Mouse (Mus musculus) spleen, adult 18-20 months (tissue): ENCODE data around the gene Ubtf.

ENCODE experiments used
- DNase-seq, 2 experiments: peaks; one replicate each; pipeline ENCODE4 v3.0.0; 2022; ENCODE audit warnings: mixed read lengths in 2 of 2

Gene Ubtf

DNA sequence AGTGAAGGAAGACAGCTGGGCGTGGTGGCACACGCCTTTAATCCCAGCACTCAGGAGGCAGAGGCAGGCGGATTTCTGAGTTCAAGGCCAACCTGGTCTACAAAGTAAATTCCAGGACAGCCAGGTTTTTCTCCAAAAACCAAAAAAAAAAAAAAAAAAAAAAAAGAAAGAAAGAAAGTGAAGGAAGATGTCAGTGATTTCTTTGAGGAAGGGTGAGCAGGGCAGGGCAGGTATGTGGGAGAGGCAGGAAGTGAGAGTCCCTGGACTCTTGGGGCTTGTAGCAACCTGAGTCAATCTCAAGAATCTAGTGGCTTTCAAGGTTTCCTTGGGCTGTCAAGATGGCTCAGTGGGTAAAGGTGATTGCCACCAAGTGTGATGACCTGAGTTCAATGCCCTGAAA lies 24.9 kb upstream of the Ubtf start:
- DNase-seq, result no peak

DNA sequence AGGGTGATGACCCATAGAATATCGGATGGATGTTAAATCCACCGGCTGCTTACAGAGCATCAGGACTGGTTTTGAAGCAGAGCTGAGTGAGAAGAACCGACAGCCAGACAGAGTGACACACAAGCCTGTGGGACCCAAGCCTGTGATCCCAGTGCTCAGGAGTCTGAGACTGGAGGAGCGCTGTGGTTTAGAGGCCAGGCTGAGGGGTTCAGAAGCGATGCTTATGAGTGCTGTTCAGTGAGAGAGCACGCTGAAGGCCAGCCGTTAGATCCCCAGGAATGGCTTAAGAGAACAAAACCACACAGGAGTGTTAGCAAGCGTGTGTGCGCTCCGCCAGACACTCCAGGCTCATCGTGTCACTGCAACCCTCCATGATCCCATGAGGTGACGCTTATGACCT lies 23.2 kb upstream of the Ubtf start:
- DNase-seq, result no peak

GRCm38 (mm10) chr11:102341101-102341500 lies 21.6 kb upstream of the Ubtf start:
- no peak for DNase-seq

DNA sequence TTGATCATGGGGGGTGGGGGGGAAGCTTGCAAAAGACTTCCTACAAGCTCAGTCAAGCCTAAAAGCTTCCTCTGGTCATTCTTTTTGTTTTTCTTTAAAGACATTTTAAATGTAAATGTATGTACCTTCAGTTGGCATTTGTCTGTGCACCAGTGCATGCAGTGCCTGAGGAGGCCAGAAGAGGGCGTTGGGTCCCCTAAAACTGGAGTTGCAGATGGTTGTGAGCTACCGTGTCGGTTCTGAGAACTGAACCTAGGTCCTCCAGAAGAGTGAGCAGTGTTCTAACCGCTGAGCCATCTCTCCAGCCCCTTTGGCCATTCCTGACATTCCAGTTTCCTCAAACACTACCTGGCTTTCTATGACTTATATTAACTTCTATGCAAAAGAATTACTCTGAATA lies 20.1 kb upstream of the Ubtf start:
- no peak for DNase-seq

DNA sequence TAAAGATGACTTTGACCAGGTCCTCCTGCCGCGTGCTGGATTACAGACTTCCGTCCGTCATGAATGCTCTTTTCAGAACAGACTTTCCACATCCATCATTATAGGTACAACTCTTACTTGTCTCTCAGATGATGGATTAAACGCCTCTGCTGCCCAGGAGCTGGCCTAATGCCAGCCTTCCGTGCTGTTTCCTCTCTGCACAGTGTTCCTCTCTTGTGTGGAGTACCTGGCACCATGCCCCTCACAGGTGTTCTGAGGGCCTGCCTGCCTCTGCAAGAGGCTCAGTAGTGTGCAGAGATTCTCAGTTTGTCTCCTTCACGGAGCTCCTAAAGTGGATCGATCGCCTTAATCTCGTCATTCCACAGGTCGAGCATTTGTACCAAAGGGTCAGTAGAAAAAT lies 19.7 kb upstream of the Ubtf start:
- no peak for DNase-seq

GRCm38 (mm10) chr11:102338561-102338960 lies 19.0 kb upstream of the Ubtf start:
- DNase-seq, result no peak

DNA sequence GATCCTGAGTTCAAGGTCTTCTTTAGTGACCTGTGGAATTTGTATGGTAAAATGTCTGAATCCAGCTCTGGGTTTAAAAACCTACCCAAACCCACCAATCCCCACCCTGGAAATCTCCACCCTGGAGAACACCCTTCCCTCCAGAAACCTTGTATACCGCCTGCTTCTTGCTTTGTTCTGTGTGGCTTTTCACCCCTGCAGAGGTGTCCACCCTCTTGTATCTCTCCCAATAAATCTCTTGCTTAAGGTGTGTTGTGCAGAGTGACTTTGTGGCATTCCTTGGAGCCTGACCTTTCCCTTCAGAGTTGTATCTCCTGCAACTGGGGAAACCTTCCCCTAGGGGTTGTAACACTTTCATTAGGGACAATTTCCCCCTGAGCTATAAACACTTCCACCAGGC lies 18.4 kb upstream of the Ubtf start:
- DNase-seq, result no peak

DNA sequence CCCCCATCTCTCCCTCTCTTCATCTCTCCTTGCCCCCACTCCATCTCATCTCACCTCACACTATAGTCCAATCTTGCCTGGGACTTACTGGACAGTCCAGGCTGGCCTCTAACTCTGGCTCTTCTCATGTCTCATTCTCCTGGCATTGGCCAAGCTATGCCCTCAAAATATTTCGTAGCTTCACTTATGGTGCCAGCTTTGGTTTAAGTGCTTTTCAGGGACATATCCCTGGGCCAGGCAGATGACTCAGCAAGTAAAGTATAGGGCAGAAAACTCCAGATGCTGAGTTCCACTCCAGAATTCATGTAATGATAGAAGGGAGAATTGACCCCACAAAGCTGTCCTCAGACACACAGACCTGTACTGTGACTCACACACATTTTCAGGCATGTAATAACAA lies 16.6 kb upstream of the Ubtf start:
- DNase-seq, result no peak

DNA sequence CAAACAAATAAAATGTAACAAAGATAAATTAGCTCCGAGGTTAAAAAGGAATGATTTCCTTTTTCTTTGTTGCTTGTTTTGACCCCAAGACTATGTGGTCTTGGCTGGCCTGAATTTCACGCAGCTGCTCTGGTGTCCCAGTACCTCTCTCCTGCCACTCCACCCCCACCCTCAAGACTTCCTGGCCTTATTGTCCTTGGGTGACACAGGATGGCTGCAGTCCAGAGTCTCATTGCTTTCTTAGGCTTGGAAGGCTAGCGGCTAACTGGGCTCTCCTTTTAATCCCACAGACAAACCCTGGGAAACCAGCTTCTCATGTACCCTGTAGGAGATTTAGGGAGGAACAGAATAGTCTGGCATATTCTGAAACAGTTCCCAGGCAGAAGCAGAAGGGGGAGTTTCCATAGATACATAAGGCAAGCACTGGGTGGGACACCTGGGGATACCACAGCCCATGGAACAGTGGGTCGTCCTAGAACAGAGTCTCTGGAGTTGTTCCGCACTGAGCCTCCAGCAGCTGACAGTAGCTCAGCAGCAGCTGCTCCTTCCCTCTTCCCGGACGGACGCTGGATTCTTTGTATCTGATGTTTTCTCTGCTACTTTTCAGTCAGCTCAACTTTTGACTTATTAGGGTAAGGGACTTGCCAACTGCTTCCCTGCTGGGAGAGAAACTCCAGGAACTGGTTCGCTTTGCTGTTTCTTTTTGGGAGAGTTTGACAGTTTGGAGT lies 15.6 kb upstream of the Ubtf start:
- DNase-seq, result no peak

- DNase-seq, result no peak
These were observed 14.5 kb upstream of the Ubtf start for GRCm38 (mm10) chr11:102334010-102334409.

- DNase-seq, result no peak
These were observed 13.5 kb upstream of the Ubtf start for GRCm38 (mm10) chr11:102333061-102333460.

GRCm38 (mm10) chr11:102331806-102332205 lies 12.3 kb upstream of the Ubtf start:
- no peak for DNase-seq

DNA sequence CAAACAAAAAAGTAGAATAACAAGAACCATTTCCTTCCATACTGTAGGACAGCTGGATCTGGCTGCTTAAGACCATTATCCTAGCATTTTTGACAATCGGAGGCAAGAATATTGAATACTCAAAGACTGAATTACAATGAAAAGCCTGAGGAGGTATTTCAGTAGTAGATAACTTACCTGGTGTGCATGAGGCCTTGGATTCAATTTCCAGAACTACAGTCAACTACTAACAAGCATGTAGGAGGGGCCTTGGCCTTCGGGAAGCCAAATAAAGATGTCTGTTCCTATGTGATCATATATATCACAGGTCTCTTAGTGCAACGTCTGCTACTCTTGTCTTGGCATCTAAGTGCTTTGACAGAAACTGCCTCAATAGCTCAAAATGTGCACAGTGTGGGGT lies 10.5 kb upstream of the Ubtf start:
- DNase-seq, result no peak

DNA sequence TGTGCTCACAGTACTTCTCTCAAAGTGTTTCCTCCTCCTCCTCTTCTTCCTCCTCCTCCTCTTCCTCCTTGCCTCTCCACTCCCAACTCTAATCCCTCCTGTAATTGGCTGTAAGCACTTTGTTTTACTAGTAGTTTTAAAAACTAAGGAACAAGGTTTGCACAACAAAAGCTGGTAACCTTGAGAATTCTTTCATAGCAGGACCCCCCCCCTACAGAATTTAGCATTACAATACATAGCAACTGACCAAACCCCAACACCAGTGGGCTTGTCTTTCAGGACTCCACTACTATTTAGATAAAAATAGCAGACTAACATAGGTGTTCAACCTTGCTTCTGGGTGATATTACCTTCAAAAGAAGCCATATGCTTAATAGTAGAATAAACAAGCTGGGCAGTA lies 10.0 kb upstream of the Ubtf start:
- DNase-seq, result no peak

- no peak for DNase-seq
These were observed 8.3 kb upstream of the Ubtf start for GRCm38 (mm10) chr11:102327839-102328238.

DNA sequence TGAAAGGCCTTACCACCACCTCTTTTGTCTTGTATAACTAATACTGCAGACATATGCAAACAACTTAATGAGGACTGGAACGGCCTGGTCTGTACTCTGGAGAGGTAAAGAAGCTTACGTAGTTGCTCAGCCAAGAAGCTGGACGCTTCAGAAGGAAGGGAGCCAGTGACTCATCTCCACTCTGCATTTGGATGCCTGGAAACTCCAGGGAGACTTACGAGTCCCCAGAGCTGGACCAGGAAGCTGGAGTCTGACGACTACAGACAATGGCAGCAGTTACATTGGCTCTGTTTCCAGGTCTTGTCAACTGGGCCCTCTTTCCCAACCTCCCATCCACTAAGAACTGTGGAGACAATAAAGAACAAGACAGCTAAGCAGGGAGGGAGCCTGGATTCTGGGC lies 7.7 kb upstream of the Ubtf start:
- no peak for DNase-seq

- no peak for DNase-seq
These were observed 4.0 kb upstream of the Ubtf start for GRCm38 (mm10) chr11:102323516-102323915.

GRCm38 (mm10) chr11:102321931-102322330 lies 2.4 kb upstream of the Ubtf start:
- no peak for DNase-seq

DNA sequence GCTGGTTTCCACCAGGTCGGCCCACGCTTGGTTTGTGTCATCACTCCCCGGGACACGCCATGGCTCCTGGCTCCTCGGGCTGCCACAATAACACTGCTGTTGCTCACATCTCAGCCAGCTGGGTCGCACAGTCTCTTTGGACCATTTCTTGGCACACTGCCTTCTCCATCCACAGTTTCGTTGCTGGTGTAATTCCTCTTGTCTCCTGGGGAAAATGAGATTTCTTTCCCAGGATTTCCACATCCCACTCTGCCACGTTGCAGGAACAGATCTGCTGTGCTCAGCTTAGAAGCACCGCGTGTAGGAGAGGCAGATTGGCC lies 1.1 kb upstream of the Ubtf start:
- no peak for DNase-seq

DNA sequence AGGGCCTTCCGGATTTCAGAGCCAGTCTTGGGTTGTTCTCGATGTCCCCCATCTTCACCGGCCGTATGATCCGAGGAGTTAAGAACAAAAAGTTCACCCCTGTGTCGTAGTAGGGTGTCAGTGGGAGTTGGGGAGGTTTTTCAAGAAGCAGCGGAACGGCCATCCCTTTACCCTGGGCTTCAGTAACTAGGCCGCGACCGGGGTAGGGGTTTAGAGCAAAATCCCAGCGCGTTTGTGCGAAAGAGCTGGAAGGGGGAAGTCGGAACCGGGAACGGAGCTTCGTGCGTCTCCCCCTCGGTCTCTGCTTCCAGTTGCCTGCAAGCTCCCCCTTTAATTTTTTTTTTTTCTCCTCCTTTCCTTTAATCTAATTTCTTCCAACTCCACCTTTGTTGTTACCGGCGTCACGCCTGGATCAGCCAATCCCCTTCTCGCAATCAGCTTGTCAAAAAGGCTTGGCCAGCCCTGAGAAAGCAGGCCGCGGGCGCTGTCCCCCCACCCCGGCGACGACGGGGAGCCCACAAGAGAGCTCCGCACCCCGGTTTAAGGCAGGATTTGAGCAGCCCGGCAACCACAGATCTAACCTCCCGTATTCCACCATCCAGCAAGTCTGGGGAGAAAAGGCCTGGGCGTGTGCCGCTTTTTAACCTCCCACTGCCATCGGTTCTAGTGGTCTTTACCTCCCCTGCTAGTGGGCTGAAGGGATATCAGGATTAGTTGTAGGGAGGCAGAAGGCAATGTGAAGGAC lies 571 bp upstream of the Ubtf start:
- DNase-seq, result peak; percentile 59 to 66

GRCm38 (mm10) chr11:102318576-102319409 lies 749 bp downstream of the Ubtf start:
- DNase-seq, result peak; percentile 59 to 69

DNA sequence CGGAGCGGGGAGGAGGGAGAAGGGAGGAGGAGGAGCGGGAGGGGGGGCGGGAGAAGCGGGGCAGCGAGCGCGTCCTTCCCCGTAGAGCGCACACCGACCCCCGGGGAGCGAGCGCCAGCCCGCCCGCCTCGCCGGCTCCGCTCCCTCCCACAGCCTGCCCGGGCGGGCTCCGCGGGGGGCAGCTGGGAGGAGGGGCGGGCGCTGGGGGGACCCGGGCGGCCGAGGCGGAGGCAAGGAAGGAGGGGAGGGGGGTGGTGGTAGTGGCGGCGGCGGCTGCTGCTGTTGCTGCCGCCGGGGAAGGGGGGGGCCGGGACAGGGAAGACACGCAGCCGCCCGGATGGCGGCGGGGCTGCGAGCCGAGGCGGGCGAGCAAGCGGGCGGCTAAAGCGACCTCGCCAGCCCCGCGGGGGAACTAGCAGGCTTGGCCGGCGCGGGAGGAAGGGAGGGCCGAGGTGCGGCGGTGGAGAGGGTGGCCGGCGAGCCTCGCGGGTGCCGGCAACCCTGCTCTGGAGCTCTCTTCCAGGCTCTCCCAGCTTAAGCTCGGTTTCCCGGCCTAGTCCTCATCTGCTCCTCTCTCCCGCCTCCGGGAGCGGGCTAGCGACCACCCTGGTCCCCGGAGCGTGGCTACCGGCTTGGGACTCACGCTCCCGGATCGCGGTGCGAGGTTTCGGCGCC lies 1.5 kb downstream of the Ubtf start:
- DNase-seq, result peak in 1 of 2 experiments; percentile 73

- peak in 1 of 2 experiments; percentile 74 for DNase-seq
These were observed 2.1 kb downstream of the Ubtf start for GRCm38 (mm10) chr11:102317298-102317900.
